In the genomic region with DNA sequence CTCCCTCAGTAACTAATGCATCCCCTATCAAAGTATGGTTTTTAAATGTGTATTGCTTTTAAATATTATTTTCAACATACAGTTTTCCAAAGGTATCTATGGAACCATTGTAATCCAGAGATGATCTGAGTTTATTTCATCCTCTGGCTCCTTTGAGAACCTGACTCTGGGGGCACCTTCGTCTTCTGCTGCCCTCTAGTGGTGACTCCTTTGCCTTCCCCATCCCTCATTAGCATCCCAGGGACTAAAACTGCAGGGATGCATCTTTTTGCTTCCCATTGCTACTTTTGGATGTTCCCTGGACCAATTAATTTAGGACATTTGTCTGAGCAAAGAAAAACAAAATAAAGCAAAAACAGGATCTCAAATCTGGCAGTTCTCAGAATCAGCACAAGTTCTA, we compare ENCODE assay signal across 9 mouse cellular contexts.
A peak's percentile ranks its signal among the peaks of the same experiment; 100 is the strongest.
DNase-seq lines count a peak whose midpoint lies in the region; ATAC-seq and TF ChIP-seq lines count a peak whose summit lies in the region.
"Had no signal": no experiment of that assay in that cellular context is flagged by ENCODE, and none has a peak within 500 bp of the region (broad histone marks: within the 10 kb centered on the region; RNA-seq: fewer than 3 reads in every experiment).

No protein-coding gene starts in this region.

- WGBS in neural tube, embryonic 15.5 days = 0% methylated on average over 1 of the region's 1 CpGs
- WGBS in neural tube, embryonic 11.5 days = 0% methylated on average over 1 of the region's 1 CpGs

- H3K27ac ChIP-seq in neural tube, embryonic 15.5 days (replicated peaks) = no peak overlapping the region
- H3K27ac ChIP-seq in left cerebral cortex, adult 2 months = no peak overlapping the region
- H3K27ac ChIP-seq in neural tube, embryonic 11.5 days (ENCODE audit: low read depth, low read length) = no peak overlapping the region
- H3K27ac ChIP-seq: midbrain, embryonic 12.5 days had no signal

- ATAC-seq in neural tube, embryonic 15.5 days (ENCODE audit: low FRiP score) = no peak
- ATAC-seq in neural tube, embryonic 11.5 days (ENCODE audit: insufficient read depth, low FRiP score, low TSS enrichment) = peak; percentile 31; the same call in 1 of the 2 replicates

- H3K9me3 ChIP-seq in neural tube, embryonic 15.5 days (replicated peaks) = no peaks in the 10 kb centered on the region
- no peaks in the 10 kb centered on the region for H3K9me3 ChIP-seq in neural tube, embryonic 11.5 days (ENCODE audit: control insufficient read depth, low read length)
- H3K9me3 ChIP-seq: midbrain, embryonic 12.5 days had no signal

- no peak overlapping the region for H3K4me2 ChIP-seq in neural tube, embryonic 15.5 days
- no peak overlapping the region for H3K4me2 ChIP-seq in neural tube, embryonic 11.5 days (ENCODE audit: low read depth)
- H3K4me2 ChIP-seq: midbrain, embryonic 12.5 days had no signal

- no peaks in the 10 kb centered on the region for H3K36me3 ChIP-seq in neural tube, embryonic 15.5 days
- H3K36me3 ChIP-seq in neural tube, embryonic 11.5 days (ENCODE audit: control insufficient read depth, insufficient read depth, low read length) = no peaks in the 10 kb centered on the region
- H3K36me3 ChIP-seq: midbrain, embryonic 12.5 days had no signal

- peak; percentile 42 for DNase-seq in neural tube, embryonic 10.5 days (ENCODE audit: extremely low spot score, low spot score)
- peak; percentile 18 for DNase-seq in adrenal gland, adult 8-10 months
- DNase-seq in embryo, embryonic 11 days = peak; percentile 67
- peak; percentile 58 to 78 for DNase-seq in heart, postnatal 14 days
- DNase-seq in left cerebral cortex, adult 2 months (ENCODE audit: extremely low spot score in 1 of 2, low spot score in 2 of 2) = peak; percentile 59 to 64
- peak; percentile 35 for DNase-seq in neural tube, embryonic 11.5 days (ENCODE audit: low spot score)
- DNase-seq in thymus, postnatal 36 days = peak; percentile 28 to 45

- no peaks in the 10 kb centered on the region for H3K4me1 ChIP-seq in neural tube, embryonic 15.5 days
- H3K4me1 ChIP-seq in neural tube, embryonic 11.5 days (ENCODE audit: control insufficient read depth, insufficient read depth, low read length) = no peaks in the 10 kb centered on the region
- H3K4me1 ChIP-seq: midbrain, embryonic 12.5 days had no signal

- no peak overlapping the region for H3K9ac ChIP-seq in neural tube, embryonic 15.5 days (replicated peaks)
- H3K9ac ChIP-seq in neural tube, embryonic 11.5 days (ENCODE audit: low read length) = no peak overlapping the region
- H3K9ac ChIP-seq: midbrain, embryonic 12.5 days had no signal

- no peak overlapping the region for H3K4me3 ChIP-seq in neural tube, embryonic 15.5 days (replicated peaks)
- H3K4me3 ChIP-seq in left cerebral cortex, adult 2 months = no peak overlapping the region
- no peak overlapping the region for H3K4me3 ChIP-seq in neural tube, embryonic 11.5 days (ENCODE audit: low read depth, low read length)
- H3K4me3 ChIP-seq: midbrain, embryonic 12.5 days had no signal

- intact Hi-C loops in heart, postnatal 14 days (cut with DNase I) = loop anchor here (1.0 to 10.0 kb wide), 4 partner anchors 98 to 501 kb away; partner anchors contain the start of genes Cds2 and Prokr2
- intact Hi-C loops in left cerebral cortex, adult 2 months (cut with DNase I) = loop anchor here (1.0 to 5.0 kb wide), 3 partner anchors 99 to 223 kb away; partner anchors contain the start of gene Cds2

- TF ChIP-seq CTCF in left cerebral cortex, adult 2 months (IDR thresholded peaks at IDR 0.05) = peak; percentile 92

- H3K27me3 ChIP-seq in neural tube, embryonic 15.5 days (replicated peaks) = 0 out of 2 replicates have a peak, but pooled peaks cover 3% of the 10 kb centered on the region
- no peaks in the 10 kb centered on the region for H3K27me3 ChIP-seq in neural tube, embryonic 11.5 days (ENCODE audit: control insufficient read depth, insufficient read depth, low read length)

Comparison
In these comparisons a context has a peak if more than half of its experiments do, and no peak if none do; other contexts are left out.
1. DNase-seq: peak in every context shown above with its lines; median percentile 68 in heart, postnatal 14 days; 67 in embryo, embryonic 11 days; 62 in left cerebral cortex, adult 2 months; 42 in neural tube, embryonic 10.5 days; 36 in thymus, postnatal 36 days; 35 in neural tube, embryonic 11.5 days; 18 in adrenal gland, adult 8-10 months.